Mouse (Mus musculus) stomach, embryonic 14.5 days (tissue): ENCODE results near the gene Hsd3b4. TPM values are rescaled to one million over a fixed set of nuclear protein-coding genes. Genes with fewer than 3 reads are reported as not detected.
"Not testable (repeated sequence)": the region's sequence is repeated elsewhere in the genome, so short reads cannot be mapped to it uniquely, and the experiment has no call there.

Experiments
- ATAC-seq: fragments of 200-750 bp; cut with Nextera tagmentation; 2 replicates; pipeline ENCODE4 v1.8.0; 2017; ENCODE audit warnings: low read depth, moderate TSS enrichment; ENCODE audit not compliant: insufficient number of reproducible peaks, insufficient read depth, low FRiP score
- H3K27ac ChIP-seq: fragments of 300-500 bp; sonication (generic); 2 replicates; pipeline ENCODE4 v1.5.1; 2014; ENCODE audit warnings: mild to moderate bottlenecking, low read length, moderate library complexity, mixed read lengths
- H3K27me3 ChIP-seq: fragments of 300-500 bp; sonication (generic); 2 replicates; pipeline ENCODE4 v1.6.1; 2014; ENCODE audit warnings: low read length, control low read depth, mixed read lengths; ENCODE audit not compliant: control insufficient read depth, insufficient read depth
- H3K36me3 ChIP-seq: fragments of 300-500 bp; sonication (generic); 2 replicates; pipeline ENCODE4 v1.6.1; 2014; ENCODE audit warnings: mild to moderate bottlenecking, control low read depth, low read length, moderate library complexity, mixed read lengths; ENCODE audit not compliant: control insufficient read depth, insufficient read depth
- H3K4me1 ChIP-seq: fragments of 300-500 bp; sonication (generic); 2 replicates; pipeline ENCODE4 v1.6.1; 2014; ENCODE audit warnings: low read length, control low read depth, mixed read lengths; ENCODE audit not compliant: control insufficient read depth, insufficient read depth
- H3K4me2 ChIP-seq: fragments of 300-500 bp; sonication (generic); replicated peaks from 2 replicates; pipeline ENCODE4 v1.6.1; 2014; ENCODE audit warnings: low read depth, low read length, control low read depth
- H3K4me3 ChIP-seq: fragments of 300-500 bp; sonication (generic); 2 replicates; pipeline ENCODE4 v1.5.1; 2014; ENCODE audit warnings: low read depth, low read length, control low read depth
- H3K9ac ChIP-seq: fragments of 300-500 bp; sonication (generic); replicated peaks from 2 replicates; pipeline ENCODE4 v1.6.1; 2014; ENCODE audit warnings: low read depth, mild to moderate bottlenecking, control low read depth, low read length, moderate library complexity, mixed read lengths
- H3K9me3 ChIP-seq: fragments of 300-500 bp; sonication (generic); 2 replicates; pipeline ENCODE4 v1.6.1; 2016; ENCODE audit warnings: low read depth, low read length, control low read depth; ENCODE audit not compliant: control insufficient read depth
- WGBS: fragments of 180-500 bp; shearing (Covaris S2); extraction: QIAGEN DNeasy Blood & Tissue Kit; methylation state at CpG from one replicate; pipeline ENCODE4 v1.1.7; 2014; 5-methylcytosine and 5-hydroxymethylcytosine counted together
- polyA plus RNA-seq: library from polyadenylated mRNA; unstranded; fragments of >200 nt; fragmentation: Nextera tagmentation; extraction: Ambion mirVana; gene quantifications from 2 replicates; pipeline ENCODE4 v1.2.1, GENCODE M21; 2014

The Hsd3b4 gene
- not detected in 2 replicates for polyA plus RNA-seq

- no CpG with 5 or more reads among the region's 1 CpGs for WGBS
- not testable (repeated sequence) for H3K4me3 ChIP-seq, H3K9ac ChIP-seq, H3K36me3 ChIP-seq, H3K27me3 ChIP-seq, H3K4me1 ChIP-seq, H3K27ac ChIP-seq, ATAC-seq, H3K4me2 ChIP-seq, H3K9me3 ChIP-seq
Observed at GRCm38 (mm10) chr3:98510414-98510813, at the start of gene Hsd3b4. Gene Hsd3b4 (minus strand): TSS chr3:98510514.

DNA sequence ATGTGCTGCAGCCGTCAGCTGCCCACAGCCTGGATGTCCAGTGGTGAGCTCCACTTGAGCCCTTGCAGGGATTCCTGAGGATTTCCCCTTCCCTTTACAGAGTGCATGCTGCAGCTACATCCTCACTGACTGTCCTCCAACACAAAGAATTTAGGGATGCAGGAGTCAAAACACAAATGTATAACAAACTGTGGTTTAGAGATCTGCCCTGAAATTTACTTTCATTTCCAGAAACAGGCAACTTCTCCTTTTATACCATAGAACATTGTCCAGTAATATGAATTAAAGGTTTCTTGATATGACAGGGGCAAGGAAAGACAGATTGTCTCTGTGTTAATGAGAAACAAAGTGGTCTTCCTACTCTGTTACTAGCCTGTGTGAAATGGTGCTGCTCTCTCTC lies 40.5 kb upstream of the Hsd3b4 start:
- H3K9me3 ChIP-seq, H3K27me3 ChIP-seq, H3K4me2 ChIP-seq, H3K36me3 ChIP-seq, ATAC-seq, H3K9ac ChIP-seq, H3K27ac ChIP-seq, H3K4me1 ChIP-seq, H3K4me3 ChIP-seq: not testable (repeated sequence)
- no CpG with 5 or more reads among the region's 1 CpGs for WGBS

DNA sequence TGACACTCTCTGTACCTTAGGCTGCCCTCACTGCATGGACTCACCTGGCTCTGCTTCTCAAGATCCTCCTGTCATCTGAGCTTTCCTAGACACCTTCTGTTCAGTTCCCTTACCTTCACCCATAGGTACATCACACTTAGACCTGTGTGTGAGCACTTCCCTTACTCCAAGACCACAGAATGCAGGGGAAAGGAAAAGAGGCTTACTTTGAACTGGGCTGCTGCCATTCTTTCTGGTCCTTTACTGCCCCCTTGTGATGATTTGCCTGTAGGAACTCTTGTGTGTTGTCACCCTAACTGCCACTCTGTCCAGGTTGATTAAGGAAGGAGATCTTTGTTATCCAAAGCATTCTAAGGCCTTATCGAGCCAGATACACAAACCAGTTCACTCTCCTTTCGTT lies 39.9 kb upstream of the Hsd3b4 start:
- not testable (repeated sequence) for H3K4me2 ChIP-seq, H3K27ac ChIP-seq, H3K36me3 ChIP-seq, H3K9me3 ChIP-seq, H3K4me1 ChIP-seq, H3K27me3 ChIP-seq, H3K9ac ChIP-seq, H3K4me3 ChIP-seq
- no CpG with 5 or more reads among the region's 2 CpGs for WGBS
- ATAC-seq: 0 out of 2 replicates have a peak, but pooled peaks have one; percentile 46

- not testable (repeated sequence) for H3K36me3 ChIP-seq, H3K4me1 ChIP-seq, H3K9me3 ChIP-seq, H3K4me3 ChIP-seq, H3K27me3 ChIP-seq, H3K4me2 ChIP-seq, H3K27ac ChIP-seq, H3K9ac ChIP-seq, ATAC-seq
- WGBS: 100% methylated on average over 1 of the region's 1 CpGs
Observed at GRCm38 (mm10) chr3:98548495-98548894, 38.2 kb upstream of the Hsd3b4 start.

- ATAC-seq, H3K27ac ChIP-seq, H3K4me2 ChIP-seq, H3K9me3 ChIP-seq, H3K4me3 ChIP-seq, H3K4me1 ChIP-seq, H3K36me3 ChIP-seq, H3K27me3 ChIP-seq, H3K9ac ChIP-seq: not testable (repeated sequence)
Observed at GRCm38 (mm10) chr3:98547641-98548040, 37.3 kb upstream of the Hsd3b4 start.

GRCm38 (mm10) chr3:98524978-98525377 lies 14.7 kb upstream of the Hsd3b4 start:
- H3K27ac ChIP-seq, ATAC-seq, H3K4me1 ChIP-seq, H3K9ac ChIP-seq, H3K4me3 ChIP-seq, H3K36me3 ChIP-seq, H3K9me3 ChIP-seq, H3K4me2 ChIP-seq, H3K27me3 ChIP-seq: not testable (repeated sequence)

- H3K4me2 ChIP-seq, H3K27ac ChIP-seq, ATAC-seq, H3K9ac ChIP-seq, H3K4me3 ChIP-seq, H3K27me3 ChIP-seq, H3K36me3 ChIP-seq, H3K9me3 ChIP-seq, H3K4me1 ChIP-seq: not testable (repeated sequence)
- WGBS: no CpG with 5 or more reads among the region's 1 CpGs
Observed at GRCm38 (mm10) chr3:98524552-98524951, 14.2 kb upstream of the Hsd3b4 start.

DNA sequence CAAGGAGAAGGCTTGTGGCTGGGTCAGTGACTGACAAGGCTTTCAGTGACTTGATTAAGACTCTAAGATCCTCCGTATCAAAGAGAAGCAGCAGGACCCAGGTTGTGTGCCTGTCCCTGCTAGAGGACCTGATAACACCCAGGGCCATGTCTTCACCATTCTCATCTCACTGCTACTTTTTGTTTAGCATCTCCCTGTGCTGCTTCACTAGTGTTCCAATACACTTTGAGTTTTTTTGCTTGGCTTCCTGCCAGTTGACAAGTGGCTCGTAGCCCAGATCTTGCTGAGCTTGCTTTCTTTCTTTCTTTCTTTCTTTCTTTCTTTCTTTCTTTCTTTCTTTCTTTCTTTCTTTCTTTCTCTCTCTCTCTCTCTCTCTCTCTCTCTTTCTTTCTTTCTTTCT lies 12.5 kb upstream of the Hsd3b4 start:
- H3K9ac ChIP-seq, ATAC-seq, H3K9me3 ChIP-seq, H3K27ac ChIP-seq, H3K4me3 ChIP-seq, H3K4me1 ChIP-seq, H3K36me3 ChIP-seq, H3K4me2 ChIP-seq, H3K27me3 ChIP-seq: not testable (repeated sequence)
- 0% methylated on average over 1 of the region's 2 CpGs for WGBS

GRCm38 (mm10) chr3:98507229-98507628 lies 3.1 kb downstream of the Hsd3b4 start:
- ATAC-seq: not testable (repeated sequence)
- WGBS: no CpG with 5 or more reads among the region's 5 CpGs

More at GRCm38 (mm10) chr3:98507229-98507628, 3.1 kb downstream of the Hsd3b4 start:
- not testable (repeated sequence) for H3K27me3 ChIP-seq, H3K4me3 ChIP-seq, H3K4me1 ChIP-seq, H3K27ac ChIP-seq, H3K4me2 ChIP-seq, H3K9ac ChIP-seq, H3K36me3 ChIP-seq, H3K9me3 ChIP-seq
